Mouse (Mus musculus) heart, postnatal 0 days (tissue): ENCODE measurements at regions not wholly inside any gene's neighbourhood (a gene's known extent, or its start where the extent isn't known, plus 50 kb on each side); places are given as distances from the start of the nearest gene placed in this dataset.

Experiments used
- ATAC-seq: fragments of 200-750 bp; cut with Nextera tagmentation; 2 replicates; pipeline ENCODE4 v1.8.0; 2017; ENCODE audit warnings: low read depth, moderate number of reproducible peaks, moderate library complexity; ENCODE audit not compliant: insufficient read depth
- DNase-seq: peaks from one replicate; pipeline ENCODE4 v3.0.0-alpha.2; 2016; ENCODE audit warnings: low spot score
- H3K27ac ChIP-seq: fragments of 300-500 bp; sonication (generic); 2 replicates; pipeline ENCODE4 v1.5.1; 2014; ENCODE audit warnings: low read depth, mild to moderate bottlenecking
- H3K27me3 ChIP-seq: fragments of 300-500 bp; sonication (generic); 2 replicates; pipeline ENCODE4 v1.6.1; 2014; ENCODE audit warnings: low read length, mixed read lengths; ENCODE audit not compliant: control insufficient read depth, insufficient read depth
- H3K36me3 ChIP-seq: fragments of 300-500 bp; sonication (generic); replicated peaks from 2 replicates; pipeline ENCODE4 v1.6.1; 2014; ENCODE audit warnings: low read length, mixed read lengths; ENCODE audit not compliant: control insufficient read depth, insufficient read depth
- H3K4me1 ChIP-seq: fragments of 300-500 bp; sonication (generic); 2 replicates; pipeline ENCODE4 v1.6.1; 2014; ENCODE audit warnings: antibody characterized with exemption; ENCODE audit not compliant: control insufficient read depth, insufficient read depth
- H3K4me2 ChIP-seq: fragments of 300-500 bp; sonication (generic); 2 replicates; pipeline ENCODE4 v1.6.1; 2014; ENCODE audit warnings: low read depth, mild to moderate bottlenecking, low read length, moderate library complexity
- H3K4me3 ChIP-seq: fragments of 300-500 bp; sonication (generic); 2 replicates; pipeline ENCODE4 v1.5.1; 2014; ENCODE audit warnings: low read depth, low read length
- H3K9ac ChIP-seq: fragments of 300-500 bp; sonication (generic); replicated peaks from 2 replicates; pipeline ENCODE4 v1.6.1; 2014; ENCODE audit warnings: low read depth, low read length, mixed read lengths
- H3K9me3 ChIP-seq: fragments of 300-500 bp; sonication (generic); replicated peaks from 2 replicates; pipeline ENCODE4 v1.6.1; 2016; ENCODE audit warnings: low read length; ENCODE audit not compliant: control insufficient read depth
- CTCF ChIP-seq: IDR thresholded peaks from 2 replicates; pipeline ENCODE4 v1.5.1; 2016; ENCODE audit warnings: antibody characterized with exemption, control low read depth, low read depth
- EP300 ChIP-seq: IDR thresholded peaks from 2 replicates; pipeline ENCODE4 v1.6.1; 2016; ENCODE audit warnings: antibody characterized with exemption, low read depth
- WGBS: fragments of 180-500 bp; shearing (Covaris S2); extraction: QIAGEN DNeasy Blood & Tissue Kit; methylation state at CpG from one replicate; pipeline ENCODE4 v1.1.7; 2014; 5-methylcytosine and 5-hydroxymethylcytosine counted together

GRCm38 (mm10) chr1:191461811-191462491, 58.9 kb upstream of the Ppp2r5a start:
- Histone ChIP-seq H3K4me2 (peak overlapping the region; percentile 42), H3K27ac (peak overlapping the region; percentile 82), H3K4me1 (peaks cover 40% of the 10 kb centered on the region), H3K9ac (peak overlapping the region; percentile 18; the same call in 1 of the 2 replicates), H3K36me3 (no peaks in the 10 kb centered on the region), H3K4me3 (no peak overlapping the region), H3K9me3 (no peaks in the 10 kb centered on the region), H3K27me3 (no peaks in the 10 kb centered on the region)
- ATAC-seq: peak; percentile 88
- peak; percentile 76 for DNase-seq
- WGBS: 5% methylated on average over 9 of the region's 9 CpGs
- TF ChIP-seq CTCF (no peak), EP300 (no peak; the same call in 1 of the 2 replicates)

GRCm38 (mm10) chr1:191459066-191459465, 56.0 kb upstream of the Ppp2r5a start:
- Histone ChIP-seq H3K27me3 (no peaks in the 10 kb centered on the region), H3K4me3 (no peak overlapping the region), H3K9ac (no peak overlapping the region), H3K9me3 (no peaks in the 10 kb centered on the region), H3K27ac (no peak overlapping the region), H3K36me3 (no peaks in the 10 kb centered on the region), H3K4me2 (no peak overlapping the region), H3K4me1 (peaks cover 42% of the 10 kb centered on the region)
- 50% methylated on average over 5 of the region's 5 CpGs for WGBS
- no peak for DNase-seq
- no peak for ATAC-seq
- no peak for TF ChIP-seq EP300
- TF ChIP-seq CTCF: no peak

- DNase-seq (no peak), ATAC-seq (no peak)
- Histone ChIP-seq H3K27ac (0 out of 2 replicates have a peak overlapping the region, but pooled peaks have one; percentile 1), H3K9me3 (no peaks in the 10 kb centered on the region), H3K4me1 (peaks cover 42% of the 10 kb centered on the region), H3K27me3 (no peaks in the 10 kb centered on the region), H3K36me3 (no peaks in the 10 kb centered on the region), H3K9ac (no peak overlapping the region), H3K4me3 (no peak overlapping the region), H3K4me2 (no peak overlapping the region)
- no peak for TF ChIP-seq CTCF
- WGBS: 86% methylated on average over 2 of the region's 2 CpGs
These were observed 55.2 kb upstream of the Ppp2r5a start for GRCm38 (mm10) chr1:191458292-191458691.

GRCm38 (mm10) chr1:191457103-191457502, 54.0 kb upstream of the Ppp2r5a start:
- Histone ChIP-seq H3K27me3 (no peaks in the 10 kb centered on the region), H3K4me2 (no peak overlapping the region), H3K27ac (no peak overlapping the region), H3K9ac (no peak overlapping the region), H3K4me1 (peaks cover 33% of the 10 kb centered on the region), H3K36me3 (no peaks in the 10 kb centered on the region), H3K9me3 (no peaks in the 10 kb centered on the region), H3K4me3 (no peak overlapping the region)
- WGBS: 53% methylated on average over 4 of the region's 4 CpGs
- DNase-seq: no peak
- TF ChIP-seq CTCF: no peak
- no peak for TF ChIP-seq EP300
- no peak for ATAC-seq

GRCm38 (mm10) chr1:191454604-191455003, 51.5 kb upstream of the Ppp2r5a start:
- H3K27ac ChIP-seq: 0 out of 2 replicates have a peak overlapping the region, but pooled peaks have one; percentile 16
- no peak overlapping the region for H3K4me2 ChIP-seq
- 17% methylated on average over 3 of the region's 3 CpGs for WGBS
- H3K9me3 ChIP-seq: no peaks in the 10 kb centered on the region
- no peaks in the 10 kb centered on the region for H3K36me3 ChIP-seq
- no peak overlapping the region for H3K4me3 ChIP-seq
- ATAC-seq (0 out of 2 replicates have a peak, but pooled peaks have one; percentile 12), DNase-seq (no peak)
- H3K9ac ChIP-seq: no peak overlapping the region
- TF ChIP-seq CTCF (no peak), EP300 (no peak)
- H3K4me1 ChIP-seq: peaks cover 23% of the 10 kb centered on the region
- no peaks in the 10 kb centered on the region for H3K27me3 ChIP-seq

- ATAC-seq: no peak
- H3K9me3 ChIP-seq: no peaks in the 10 kb centered on the region
- no peak for DNase-seq
- no peak for TF ChIP-seq EP300
- no peak for TF ChIP-seq CTCF
- H3K4me1 ChIP-seq: peaks cover 21% of the 10 kb centered on the region
- H3K36me3 ChIP-seq: no peaks in the 10 kb centered on the region
- no peak overlapping the region for H3K27ac ChIP-seq
- H3K9ac ChIP-seq: no peak overlapping the region
- H3K4me3 ChIP-seq: no peak overlapping the region
- 37% methylated on average over 3 of the region's 3 CpGs for WGBS
- H3K4me2 ChIP-seq: no peak overlapping the region
- no peaks in the 10 kb centered on the region for H3K27me3 ChIP-seq
These were observed 50.5 kb upstream of the Ppp2r5a start for GRCm38 (mm10) chr1:191453589-191453988.
